Mouse (Mus musculus) forebrain, embryonic 12.5 days (tissue): ENCODE results near the gene Mthfs. TPM values are rescaled to one million over a fixed set of nuclear protein-coding genes. Genes with fewer than 3 reads are reported as not detected.
"Not testable (repeated sequence)": the region's sequence is repeated elsewhere in the genome, so short reads cannot be mapped to it uniquely, and the experiment has no call there.

Experiments
- ATAC-seq: fragments of 200-750 bp; cut with Nextera tagmentation; 2 replicates; pipeline ENCODE4 v1.8.0; 2017; ENCODE audit warnings: moderate TSS enrichment; ENCODE audit not compliant: low FRiP score
- H3K27ac ChIP-seq: fragments of 300-500 bp; sonication (generic); 2 replicates; pipeline ENCODE4 v1.5.1; 2016; ENCODE audit warnings: mild to moderate bottlenecking
- H3K27me3 ChIP-seq: fragments of 300-500 bp; sonication (generic); 2 replicates; pipeline ENCODE4 v1.6.1; 2016; ENCODE audit warnings: mild to moderate bottlenecking
- H3K36me3 ChIP-seq: fragments of 300-500 bp; sonication (generic); replicated peaks from 2 replicates; pipeline ENCODE4 v1.6.1; 2016; ENCODE audit warnings: mild to moderate bottlenecking
- H3K4me1 ChIP-seq: fragments of 300-500 bp; sonication (generic); 2 replicates; pipeline ENCODE4 v1.6.1; 2016
- H3K4me2 ChIP-seq: fragments of 300-500 bp; sonication (generic); 2 replicates; pipeline ENCODE4 v1.6.1; 2016; ENCODE audit warnings: mild to moderate bottlenecking, moderate library complexity
- H3K4me3 ChIP-seq: fragments of 300-500 bp; sonication (generic); replicated peaks from 2 replicates; pipeline ENCODE4 v1.5.1; 2016; ENCODE audit warnings: mild to moderate bottlenecking
- H3K9ac ChIP-seq: fragments of 300-500 bp; sonication (generic); 2 replicates; pipeline ENCODE4 v1.6.1; 2016; ENCODE audit warnings: mild to moderate bottlenecking
- H3K9me3 ChIP-seq: fragments of 300-500 bp; sonication (generic); 2 replicates; pipeline ENCODE4 v1.6.1; 2016
- WGBS: fragments of 180-500 bp; shearing (Covaris S2); methylation state at CpG from one replicate; pipeline ENCODE4 v1.1.7; 2016; 5-methylcytosine and 5-hydroxymethylcytosine counted together
- polyA plus RNA-seq: library from polyadenylated mRNA; unstranded; fragments of >200 nt; fragmentation: Nextera tagmentation; extraction: Ambion mirVana; gene quantifications from 2 replicates; pipeline ENCODE4 v1.2.1, GENCODE M21; 2016

Mthfs gene
- polyA plus RNA-seq, 1 experiment from 2014 or later, result 14.9 TPM

DNA sequence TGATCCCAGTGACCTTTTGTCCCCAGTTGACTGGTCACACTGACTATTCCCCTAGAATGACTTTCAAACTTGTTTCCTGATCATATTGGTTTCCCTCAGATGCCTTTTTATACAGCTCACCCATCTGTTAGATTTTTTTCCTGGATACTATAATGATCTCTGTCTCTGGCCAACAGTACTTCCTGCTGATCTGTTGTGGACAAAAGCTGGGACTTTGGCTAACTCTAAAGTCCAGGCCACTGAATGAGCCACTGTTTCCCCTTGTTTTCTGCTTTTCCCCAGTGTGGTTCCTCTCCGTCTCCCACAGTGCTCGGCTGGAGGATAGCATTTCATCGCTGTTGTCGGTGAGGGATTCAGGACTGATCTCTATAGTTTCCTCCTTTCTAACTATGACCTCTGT lies 7.7 kb downstream of the Mthfs start:
- H3K27me3 ChIP-seq, H3K4me2 ChIP-seq, H3K4me3 ChIP-seq, H3K36me3 ChIP-seq, H3K27ac ChIP-seq, H3K9me3 ChIP-seq, ATAC-seq, H3K4me1 ChIP-seq, H3K9ac ChIP-seq: not testable (repeated sequence)
- WGBS, result 89% methylated on average over 4 of the region's 4 CpGs

DNA sequence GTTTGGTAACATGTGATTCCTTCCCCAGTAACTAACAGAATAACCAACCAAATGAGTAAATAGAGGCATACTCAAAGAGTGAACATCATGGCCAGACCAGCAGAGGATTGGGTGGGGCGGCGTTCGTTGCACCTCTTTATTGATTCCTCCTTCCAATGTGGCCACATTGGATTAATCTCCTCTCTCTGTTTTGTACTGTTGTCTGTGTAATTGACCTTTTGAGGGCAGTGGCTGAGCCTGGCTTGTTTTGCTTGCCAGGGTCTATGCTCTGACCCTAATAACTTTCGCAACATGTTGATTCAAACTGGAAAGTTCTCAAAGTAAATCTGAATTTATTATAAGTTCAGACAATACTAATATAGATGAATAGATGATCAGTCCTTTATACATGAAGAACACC lies 9.2 kb downstream of the Mthfs start:
- not testable (repeated sequence) for H3K4me3 ChIP-seq, H3K4me2 ChIP-seq

DNA sequence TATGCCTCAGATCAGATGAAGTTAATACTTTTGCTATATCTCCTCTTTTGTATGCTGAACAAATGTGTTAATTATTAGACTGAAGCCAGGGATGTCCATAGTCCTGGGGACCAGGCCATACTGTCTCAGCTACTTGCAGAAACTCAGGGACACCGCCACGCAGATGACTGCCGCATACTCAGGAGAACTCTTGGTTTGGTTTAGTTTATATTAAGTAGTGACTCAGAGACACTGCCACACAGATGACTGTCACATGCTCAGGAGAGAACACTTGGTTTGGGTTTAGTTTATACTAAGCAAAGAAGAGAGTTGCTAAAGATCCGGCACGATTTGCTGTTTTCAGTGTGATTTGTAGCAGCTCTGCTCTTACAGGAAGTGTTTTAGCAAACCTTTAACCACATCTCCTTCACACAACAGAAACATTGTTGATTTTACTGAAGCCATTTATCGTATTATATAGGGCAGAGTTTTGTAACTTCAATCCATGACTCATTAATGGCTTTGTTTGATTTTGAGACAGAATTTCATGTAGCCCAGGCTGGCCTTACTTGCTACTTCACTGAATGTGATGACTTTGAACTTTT lies 10.3 kb downstream of the Mthfs start:
- H3K27me3 ChIP-seq, H3K4me3 ChIP-seq, H3K9me3 ChIP-seq, H3K4me2 ChIP-seq, H3K36me3 ChIP-seq, H3K9ac ChIP-seq, ATAC-seq, H3K4me1 ChIP-seq, H3K27ac ChIP-seq: not testable (repeated sequence)
- WGBS, result 90% methylated on average over 6 of the region's 6 CpGs

More for the DNA sequence above, 9.2 kb downstream of the Mthfs start:
- H3K9me3 ChIP-seq, H3K4me1 ChIP-seq, H3K9ac ChIP-seq, H3K36me3 ChIP-seq, H3K27me3 ChIP-seq, ATAC-seq, H3K27ac ChIP-seq: not testable (repeated sequence)
- 93% methylated on average over 3 of the region's 4 CpGs for WGBS

GRCm38 (mm10) chr9:89226071-89226470 lies 15.6 kb downstream of the Mthfs start:
- WGBS, result 62% methylated on average over 4 of the region's 4 CpGs
- Histone ChIP-seq H3K4me2 (no peak overlapping the region), H3K4me1 (no peaks in the 10 kb centered on the region), H3K27ac (no peak overlapping the region), H3K9me3 (no peaks in the 10 kb centered on the region), H3K36me3 (no peaks in the 10 kb centered on the region), H3K9ac (no peak overlapping the region), H3K4me3 (no peak overlapping the region), H3K27me3 (no peaks in the 10 kb centered on the region)
- no peak for ATAC-seq

- Histone ChIP-seq H3K4me1 (no peaks in the 10 kb centered on the region), H3K4me2 (no peak overlapping the region), H3K9ac (no peak overlapping the region), H3K36me3 (no peaks in the 10 kb centered on the region), H3K4me3 (no peak overlapping the region), H3K27ac (no peak overlapping the region), H3K27me3 (no peaks in the 10 kb centered on the region), H3K9me3 (no peaks in the 10 kb centered on the region)
- 86% methylated on average over 7 of the region's 7 CpGs for WGBS
- ATAC-seq, result no peak
Measured at GRCm38 (mm10) chr9:89228122-89228521, 17.6 kb downstream of the Mthfs start.

DNA sequence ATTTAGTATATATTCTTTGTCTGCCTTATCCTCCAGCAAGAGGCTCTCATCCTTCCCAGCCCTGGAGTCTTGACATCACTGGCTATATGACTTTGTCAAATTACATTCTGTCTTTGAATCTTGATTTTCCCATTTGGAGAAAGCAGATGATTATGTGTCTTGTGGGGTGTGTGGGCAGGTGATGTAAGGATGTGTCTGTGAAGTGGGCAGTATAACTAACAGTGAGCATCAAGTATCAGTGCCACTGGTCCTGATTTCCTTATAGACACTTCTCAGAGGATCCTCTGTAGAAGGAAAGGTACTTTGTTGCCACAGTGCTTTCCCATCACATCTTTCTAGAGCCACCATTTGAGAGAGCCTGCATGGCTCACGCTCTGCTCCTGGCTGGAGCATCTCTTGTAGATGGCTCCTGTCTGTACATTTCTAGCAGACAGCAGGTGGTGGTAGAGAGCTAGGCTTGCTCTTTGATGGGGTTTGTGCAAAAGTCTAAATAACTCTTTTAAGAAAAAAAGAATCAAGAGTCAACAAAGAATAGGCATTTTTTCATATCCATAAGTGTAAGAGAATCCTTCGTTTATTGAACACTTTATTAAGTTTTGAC lies 20.5 kb downstream of the Mthfs start:
- ATAC-seq, H3K4me1 ChIP-seq, H3K4me2 ChIP-seq, H3K36me3 ChIP-seq, H3K4me3 ChIP-seq, H3K9me3 ChIP-seq, H3K27ac ChIP-seq, H3K9ac ChIP-seq, H3K27me3 ChIP-seq: not testable (repeated sequence)
- 66% methylated on average over 2 of the region's 2 CpGs for WGBS

DNA sequence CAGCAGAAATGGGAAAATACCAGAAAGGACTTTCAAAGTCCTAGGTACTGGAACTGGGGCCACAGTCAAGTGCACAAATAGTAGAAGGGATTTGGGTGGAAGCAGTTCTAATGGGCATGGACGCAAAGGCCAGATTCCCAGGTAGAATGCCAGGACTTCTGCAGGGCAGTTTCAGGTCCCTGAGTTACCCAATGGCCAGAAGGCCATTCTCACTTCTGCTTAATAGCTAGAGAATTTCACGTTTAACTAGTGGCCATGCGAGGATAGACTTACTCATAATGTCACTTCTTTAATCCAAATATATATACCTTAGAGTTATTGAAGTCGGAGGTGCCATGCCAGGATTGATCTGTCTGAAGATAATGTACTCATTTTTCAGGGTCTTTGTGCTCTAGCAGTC lies 26.7 kb downstream of the Mthfs start:
- ATAC-seq, H3K4me3 ChIP-seq, H3K4me2 ChIP-seq, H3K4me1 ChIP-seq, H3K9me3 ChIP-seq, H3K36me3 ChIP-seq, H3K27ac ChIP-seq, H3K27me3 ChIP-seq, H3K9ac ChIP-seq: not testable (repeated sequence)
- WGBS, result 89% methylated on average over 4 of the region's 4 CpGs

GRCm38 (mm10) chr9:89238976-89239505 lies 28.6 kb downstream of the Mthfs start:
- not testable (repeated sequence) for H3K4me1 ChIP-seq, ATAC-seq, H3K4me2 ChIP-seq, H3K9me3 ChIP-seq, H3K27ac ChIP-seq, H3K36me3 ChIP-seq, H3K4me3 ChIP-seq, H3K27me3 ChIP-seq, H3K9ac ChIP-seq
- 87% methylated on average over 4 of the region's 5 CpGs for WGBS

DNA sequence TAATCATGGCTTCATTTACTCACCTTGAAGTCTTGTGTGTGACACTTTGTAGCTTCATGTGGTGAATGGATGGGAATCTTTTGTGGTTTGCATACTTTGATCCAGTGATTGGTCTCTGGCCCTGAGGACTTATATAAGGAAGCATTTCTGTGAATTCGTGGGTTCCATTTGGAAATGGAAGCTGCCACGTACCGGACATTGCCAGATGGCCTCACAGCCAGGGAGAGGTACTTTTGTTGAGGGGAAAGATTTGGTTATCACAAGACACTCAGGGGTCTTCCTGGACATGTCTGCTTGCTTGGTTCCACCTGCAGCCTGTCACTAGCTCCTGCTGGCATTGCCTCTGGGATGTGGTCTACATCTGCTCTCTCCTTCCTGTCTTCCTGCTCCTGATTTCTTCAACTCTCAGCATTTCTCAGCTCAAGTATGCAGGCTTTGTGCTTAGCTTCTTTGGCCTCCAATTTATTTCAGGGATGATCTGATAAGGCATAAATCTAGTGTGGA lies 30.1 kb downstream of the Mthfs start:
- H3K4me3 ChIP-seq, H3K4me1 ChIP-seq, ATAC-seq, H3K4me2 ChIP-seq, H3K27ac ChIP-seq, H3K9ac ChIP-seq, H3K36me3 ChIP-seq, H3K9me3 ChIP-seq, H3K27me3 ChIP-seq: not testable (repeated sequence)
- WGBS, result 85% methylated on average over 3 of the region's 3 CpGs

DNA sequence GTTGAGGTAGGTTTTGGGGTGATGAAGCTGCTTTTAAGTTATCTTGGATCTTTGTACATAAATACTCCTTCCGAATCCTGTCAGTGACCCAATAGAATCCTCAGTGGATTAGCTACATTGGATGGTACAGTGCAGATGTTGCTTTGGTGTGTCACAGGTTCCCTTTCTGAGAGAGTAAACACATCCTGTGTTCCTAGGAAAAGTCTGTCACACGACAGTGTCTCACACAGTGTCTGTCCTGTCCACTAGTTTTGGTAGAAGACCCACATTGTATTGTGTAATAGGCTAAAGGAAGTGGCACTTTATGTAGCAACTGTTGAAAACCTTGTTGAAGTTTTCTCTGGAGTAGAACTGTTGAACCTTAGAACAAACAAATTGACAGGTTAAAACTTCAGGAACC lies 42.9 kb downstream of the Mthfs start:
- no peaks in the 10 kb centered on the region for H3K4me1 ChIP-seq
- no peak for ATAC-seq
- 89% methylated on average over 2 of the region's 2 CpGs for WGBS

DNA sequence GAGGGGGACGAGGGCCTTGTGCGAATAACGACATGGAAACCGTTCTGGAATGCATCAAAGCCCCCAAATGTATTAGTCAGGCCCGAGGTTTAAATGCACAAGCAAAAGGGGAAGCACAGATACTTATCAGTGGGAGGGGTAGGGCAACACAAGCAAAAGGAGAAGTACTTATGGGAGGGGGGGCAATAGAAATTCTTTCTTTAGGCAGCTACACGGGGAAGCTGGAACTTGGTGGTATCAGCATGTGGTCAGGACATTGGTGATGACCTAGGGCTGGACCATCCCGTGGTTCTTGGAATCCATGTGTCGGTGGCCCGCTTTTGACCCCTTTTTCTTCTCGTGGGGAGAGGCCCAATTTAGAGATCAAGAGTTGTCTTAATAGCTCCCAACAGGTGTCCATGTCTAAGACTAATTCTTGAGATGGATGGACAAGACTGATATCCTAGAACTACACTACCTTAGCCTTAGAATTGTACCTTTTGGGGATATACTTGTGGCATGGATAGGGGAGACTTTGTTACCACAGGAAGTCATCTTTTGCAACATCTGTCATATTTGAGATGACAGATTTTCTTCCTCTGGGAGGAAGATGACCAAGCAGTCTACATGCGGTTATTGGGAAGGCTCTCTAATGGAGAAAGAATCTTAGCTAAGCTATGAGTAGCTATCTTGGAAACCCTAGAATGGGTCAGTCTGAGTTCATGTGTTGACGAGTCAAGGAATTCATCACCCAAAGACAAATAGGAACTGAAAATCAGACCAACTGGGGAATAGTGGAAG lies 46.3 kb downstream of the Mthfs start:
- Histone ChIP-seq H3K4me3 (no peak overlapping the region), H3K4me2 (no peak overlapping the region), H3K9ac (no peak overlapping the region), H3K4me1 (no peaks in the 10 kb centered on the region), H3K36me3 (no peaks in the 10 kb centered on the region), H3K27me3 (no peaks in the 10 kb centered on the region), H3K9me3 (no peaks in the 10 kb centered on the region), H3K27ac (no peak overlapping the region)
- ATAC-seq, result no peak
- WGBS, result 91% methylated on average over 12 of the region's 12 CpGs

More for the DNA sequence above, 42.9 kb downstream of the Mthfs start:
- H3K27ac ChIP-seq, result no peak overlapping the region
- H3K27me3 ChIP-seq, result no peaks in the 10 kb centered on the region
- no peak overlapping the region for H3K9ac ChIP-seq
- H3K36me3 ChIP-seq, result no peaks in the 10 kb centered on the region
- H3K9me3 ChIP-seq, result no peaks in the 10 kb centered on the region
- no peak overlapping the region for H3K4me3 ChIP-seq
- no peak overlapping the region for H3K4me2 ChIP-seq

GRCm38 (mm10) chr9:89263968-89264367 lies 53.5 kb downstream of the Mthfs start:
- no peak for ATAC-seq
- no peak overlapping the region for H3K27ac ChIP-seq
- no peak overlapping the region for H3K4me3 ChIP-seq
- H3K4me1 ChIP-seq, result no peaks in the 10 kb centered on the region
- WGBS, result 93% methylated on average over 3 of the region's 3 CpGs
- H3K9me3 ChIP-seq, result no peaks in the 10 kb centered on the region
- no peaks in the 10 kb centered on the region for H3K27me3 ChIP-seq
- no peaks in the 10 kb centered on the region for H3K36me3 ChIP-seq
- no peak overlapping the region for H3K4me2 ChIP-seq
- H3K9ac ChIP-seq, result no peak overlapping the region
